Mouse (Mus musculus): ENCODE data around the gene Sgk1.

Gene Sgk1

GRCm38 (mm10) chr10:21916301-21917071, 34.5 kb downstream of the Sgk1 start:
- in situ Hi-C loops (cut with MseI, MboI): no loop called here

GRCm38 (mm10) chr10:21918016-21918749, 36.2 kb downstream of the Sgk1 start:
- in situ Hi-C loops (cut with MseI, MboI): no loop called here

- in situ Hi-C loops (cut with MseI, MboI): no loop called here
These were observed 36.8 kb downstream of the Sgk1 start for GRCm38 (mm10) chr10:21918750-21919145.

GRCm38 (mm10) chr10:21920611-21921010, 38.6 kb downstream of the Sgk1 start:
- in situ Hi-C loops (cut with MseI, MboI): no loop called here

- in situ Hi-C loops (cut with MseI, MboI): no loop called here
These were observed 40.8 kb downstream of the Sgk1 start for GRCm38 (mm10) chr10:21922716-21923350.

GRCm38 (mm10) chr10:21923495-21923952, 41.5 kb downstream of the Sgk1 start:
- in situ Hi-C loops (cut with MseI, MboI): no loop called here

- in situ Hi-C loops (cut with MseI, MboI): no loop called here
These were observed 42.2 kb downstream of the Sgk1 start for GRCm38 (mm10) chr10:21924051-21924720.

GRCm38 (mm10) chr10:21926941-21927340, 45.0 kb downstream of the Sgk1 start:
- in situ Hi-C loops (cut with MseI, MboI): no loop called here

- in situ Hi-C loops (cut with MseI, MboI): no loop called here
These were observed 48.9 kb downstream of the Sgk1 start for GRCm38 (mm10) chr10:21930781-21931380.

GRCm38 (mm10) chr10:21932791-21933190, 50.8 kb downstream of the Sgk1 start:
- in situ Hi-C loops (cut with MseI, MboI): no loop called here

- in situ Hi-C loops (cut with MseI, MboI): no loop called here
These were observed 52.8 kb downstream of the Sgk1 start for GRCm38 (mm10) chr10:21934826-21935225.

- in situ Hi-C loops (cut with MseI, MboI): no loop called here
These were observed 54.7 kb downstream of the Sgk1 start for GRCm38 (mm10) chr10:21936513-21937221.

GRCm38 (mm10) chr10:21937222-21937605, 55.2 kb downstream of the Sgk1 start:
- in situ Hi-C loops (cut with MseI, MboI): no loop called here

- in situ Hi-C loops (cut with MseI, MboI): no loop called here
These were observed 56.2 kb downstream of the Sgk1 start for GRCm38 (mm10) chr10:21938166-21938565.

GRCm38 (mm10) chr10:21941235-21941634, 59.3 kb downstream of the Sgk1 start:
- in situ Hi-C loops (cut with MseI, MboI): no loop called here

GRCm38 (mm10) chr10:21943145-21943700, 61.2 kb downstream of the Sgk1 start:
- in situ Hi-C loops (cut with MseI, MboI): no loop called here

GRCm38 (mm10) chr10:21945195-21945594, 63.2 kb downstream of the Sgk1 start:
- in situ Hi-C loops (cut with MseI, MboI): no loop called here

- in situ Hi-C loops (cut with MseI, MboI): no loop called here
These were observed 64.9 kb downstream of the Sgk1 start for GRCm38 (mm10) chr10:21946751-21947351.

GRCm38 (mm10) chr10:21952520-21952919, 70.5 kb downstream of the Sgk1 start:
- in situ Hi-C loops (cut with MseI, MboI): no loop called here

- in situ Hi-C loops (cut with MseI, MboI): no loop called here
These were observed 79.1 kb downstream of the Sgk1 start for GRCm38 (mm10) chr10:21961111-21961510.

Measured in mouse trophoblast stem cell (cell line).